Mouse (Mus musculus) megakaryocyte, embryonic 14.5 days (primary cell): ENCODE measurements at regions not wholly inside any gene's neighbourhood (a gene's known extent, or its start where the extent isn't known, plus 50 kb on each side); places are given as distances from the start of the nearest gene placed in this dataset.

Experiments
- H3K27me3 ChIP-seq: replicated peaks from 2 replicates; pipeline ENCODE3; 2012; ENCODE audit warnings: inconsistent platforms
- H3K36me3 ChIP-seq: replicated peaks from 2 replicates; pipeline ENCODE3; 2012; ENCODE audit warnings: low read length, inconsistent platforms, mixed read lengths
- H3K4me1 ChIP-seq: 2 replicates; pipeline ENCODE4 v1.6.1; 2012; ENCODE audit warnings: inconsistent platforms
- H3K4me3 ChIP-seq: replicated peaks from 2 replicates; pipeline ENCODE3; 2012; ENCODE audit warnings: moderate library complexity, mild to moderate bottlenecking, inconsistent platforms
- H3K9me3 ChIP-seq: 2 replicates; pipeline ENCODE4 v1.6.1; 2012; ENCODE audit warnings: inconsistent platforms
- FLI1 ChIP-seq: IDR thresholded peaks from 2 replicates; pipeline ENCODE4 v1.6.1; 2012; ENCODE audit warnings: low read length, inconsistent platforms, mixed read lengths
- GATA1 ChIP-seq: IDR thresholded peaks from 3 replicates; pipeline ENCODE4 v1.6.1; 2012; ENCODE audit warnings: mixed read lengths, low read length, inconsistent platforms, borderline replicate concordance

GRCm38 (mm10) chr14:118368619-118369431 lies 102.1 kb downstream of the Gm9376 start:
- Histone ChIP-seq H3K36me3 (no peaks in the 10 kb centered on the region), H3K27me3 (peaks cover 22% of the 10 kb centered on the region), H3K9me3 (0 out of 2 replicates have a peak, but pooled peaks cover 5% of the 10 kb centered on the region), H3K4me1 (no peaks in the 10 kb centered on the region), H3K4me3 (no peak overlapping the region)
- TF ChIP-seq FLI1 = no peak
- no peak for TF ChIP-seq GATA1

GRCm38 (mm10) chr14:118371336-118371735 lies 104.6 kb downstream of the Gm9376 start:
- no peak overlapping the region for H3K4me3 ChIP-seq
- H3K9me3 ChIP-seq = peaks cover 3% of the 10 kb centered on the region
- H3K27me3 ChIP-seq = peaks cover 22% of the 10 kb centered on the region
- no peaks in the 10 kb centered on the region for H3K4me1 ChIP-seq
- no peaks in the 10 kb centered on the region for H3K36me3 ChIP-seq
- TF ChIP-seq FLI1 = no peak
- TF ChIP-seq GATA1 = no peak

GRCm38 (mm10) chr14:118374819-118375520 lies 108.2 kb downstream of the Gm9376 start:
- H3K4me1 ChIP-seq = 0 out of 2 replicates have a peak, but pooled peaks cover 3% of the 10 kb centered on the region
- peaks cover 3% of the 10 kb centered on the region for H3K9me3 ChIP-seq
- no peak for TF ChIP-seq FLI1
- no peak for TF ChIP-seq GATA1
- no peak overlapping the region for H3K4me3 ChIP-seq
- peaks cover 10% of the 10 kb centered on the region for H3K27me3 ChIP-seq
- H3K36me3 ChIP-seq = no peaks in the 10 kb centered on the region

GRCm38 (mm10) chr14:118375641-118376040 lies 108.9 kb downstream of the Gm9376 start:
- Histone ChIP-seq H3K27me3 (peaks cover 5% of the 10 kb centered on the region), H3K4me3 (no peak overlapping the region), H3K9me3 (peaks cover 8% of the 10 kb centered on the region), H3K36me3 (no peaks in the 10 kb centered on the region), H3K4me1 (0 out of 2 replicates have a peak, but pooled peaks cover 3% of the 10 kb centered on the region)
- no peak for TF ChIP-seq FLI1
- no peak for TF ChIP-seq GATA1

- H3K27me3 ChIP-seq = no peaks in the 10 kb centered on the region
- 0 out of 2 replicates have a peak, but pooled peaks cover 3% of the 10 kb centered on the region for H3K4me1 ChIP-seq
- no peaks in the 10 kb centered on the region for H3K36me3 ChIP-seq
Measured at GRCm38 (mm10) chr14:118379624-118380023, 112.9 kb downstream of the Gm9376 start.

GRCm38 (mm10) chr14:118385529-118385932 lies 118.8 kb downstream of the Gm9376 start:
- Histone ChIP-seq H3K36me3 (no peaks in the 10 kb centered on the region), H3K4me1 (no peaks in the 10 kb centered on the region), H3K27me3 (no peaks in the 10 kb centered on the region), H3K4me3 (peak overlapping the region; percentile 33), H3K9me3 (0 out of 2 replicates have a peak, but pooled peaks cover under 1% of the 10 kb centered on the region)
- TF ChIP-seq GATA1 (no peak), FLI1 (no peak)

More at GRCm38 (mm10) chr14:118379624-118380023, 112.9 kb downstream of the Gm9376 start:
- no peak overlapping the region for H3K4me3 ChIP-seq
- peaks cover 8% of the 10 kb centered on the region for H3K9me3 ChIP-seq
- TF ChIP-seq GATA1 (no peak), FLI1 (no peak)

GRCm38 (mm10) chr14:118388061-118388460 lies 121.3 kb downstream of the Gm9376 start:
- no peaks in the 10 kb centered on the region for H3K27me3 ChIP-seq
- H3K9me3 ChIP-seq = 0 out of 2 replicates have a peak, but pooled peaks cover 3% of the 10 kb centered on the region
- no peaks in the 10 kb centered on the region for H3K4me1 ChIP-seq
- H3K4me3 ChIP-seq = no peak overlapping the region
- no peaks in the 10 kb centered on the region for H3K36me3 ChIP-seq
- TF ChIP-seq FLI1 (no peak), GATA1 (no peak)

GRCm38 (mm10) chr14:118390790-118391189 lies 124.0 kb downstream of the Gm9376 start:
- no peak overlapping the region for H3K4me3 ChIP-seq
- H3K27me3 ChIP-seq = no peaks in the 10 kb centered on the region
- H3K4me1 ChIP-seq = no peaks in the 10 kb centered on the region
- TF ChIP-seq GATA1 = no peak
- TF ChIP-seq FLI1 = no peak
- H3K9me3 ChIP-seq = peaks cover 15% of the 10 kb centered on the region
- H3K36me3 ChIP-seq = no peaks in the 10 kb centered on the region

GRCm38 (mm10) chr14:118391561-118391960 lies 124.8 kb downstream of the Gm9376 start:
- H3K27me3 ChIP-seq = no peaks in the 10 kb centered on the region
- no peaks in the 10 kb centered on the region for H3K36me3 ChIP-seq
- no peak for TF ChIP-seq GATA1
- no peak for TF ChIP-seq FLI1
- H3K4me1 ChIP-seq = no peaks in the 10 kb centered on the region
- no peak overlapping the region for H3K4me3 ChIP-seq
- H3K9me3 ChIP-seq = peaks cover 21% of the 10 kb centered on the region

- TF ChIP-seq GATA1 (no peak), FLI1 (no peak)
- H3K4me1 ChIP-seq = no peaks in the 10 kb centered on the region
- no peaks in the 10 kb centered on the region for H3K36me3 ChIP-seq
- H3K27me3 ChIP-seq = no peaks in the 10 kb centered on the region
- H3K9me3 ChIP-seq = peaks cover 24% of the 10 kb centered on the region
- no peak overlapping the region for H3K4me3 ChIP-seq
Measured at GRCm38 (mm10) chr14:118393676-118394075, 126.9 kb downstream of the Gm9376 start.
